Mouse (Mus musculus) embryonic fibroblast, embryonic 13.5 days (primary cell): Measurements from ENCODE around the gene Mok.

Experiments
- CTCF ChIP-seq: IDR thresholded peaks from 2 replicates; pipeline ENCODE4 v1.5.1; 2011; ENCODE audit warnings: mild to moderate bottlenecking, control low read depth, low read length, moderate library complexity, borderline replicate concordance; ENCODE audit not compliant: insufficient read depth
- POLR2A ChIP-seq: IDR thresholded peaks from 2 replicates; pipeline ENCODE4 v1.6.1; 2011; ENCODE audit warnings: low read depth, mild to moderate bottlenecking, control low read depth, low read length, moderate library complexity

DNA sequence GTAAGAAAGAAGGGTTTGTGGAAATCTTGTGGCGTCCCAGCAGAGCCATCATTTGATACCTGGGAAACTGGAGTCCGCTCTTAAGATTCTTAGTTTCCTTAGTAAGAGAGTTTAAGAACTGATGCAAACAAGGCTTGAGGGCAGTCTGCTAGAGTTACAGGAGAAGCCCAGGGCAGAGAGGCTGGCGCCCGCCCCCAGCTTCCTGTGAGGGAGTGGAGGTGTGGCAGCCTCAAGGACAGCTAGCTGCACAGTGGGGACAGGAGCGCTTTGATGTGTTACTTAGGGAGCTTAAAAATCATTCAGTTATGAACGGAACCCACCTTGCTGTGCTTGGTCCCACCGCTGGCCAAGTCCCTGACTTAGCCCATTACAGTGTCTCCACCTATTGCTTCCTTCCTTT, 16.5 kb upstream of the Mok start:
- TF ChIP-seq CTCF (no peak), POLR2A (no peak)
